Mouse (Mus musculus) intestine, embryonic 14.5 days (tissue): ENCODE measurements at regions not wholly inside any gene's neighbourhood (a gene's known extent, or its start where the extent isn't known, plus 50 kb on each side); places are given as distances from the start of the nearest gene placed in this dataset.

ENCODE experiments used
- ATAC-seq: fragments of 200-750 bp; cut with Nextera tagmentation; replicated peaks from 2 replicates; pipeline ENCODE4 v1.8.0; 2017; ENCODE audit warnings: low read depth, moderate number of reproducible peaks, moderate TSS enrichment, moderate library complexity; ENCODE audit not compliant: low FRiP score, low TSS enrichment
- DNase-seq: peaks from one replicate; pipeline ENCODE4 v3.0.0-alpha.2; 2018; ENCODE audit warnings: low spot score
- H3K27ac ChIP-seq: fragments of 300-500 bp; sonication (generic); 2 replicates; pipeline ENCODE4 v1.5.1; 2014; ENCODE audit warnings: low read depth, mild to moderate bottlenecking, control low read depth
- H3K27me3 ChIP-seq: fragments of 300-500 bp; sonication (generic); replicated peaks from 2 replicates; pipeline ENCODE4 v1.6.1; 2014; ENCODE audit warnings: low read length, control low read depth; ENCODE audit not compliant: control insufficient read depth, insufficient read depth
- H3K36me3 ChIP-seq: fragments of 300-500 bp; sonication (generic); 2 replicates; pipeline ENCODE4 v1.6.1; 2014; ENCODE audit warnings: low read length, control low read depth; ENCODE audit not compliant: control insufficient read depth, insufficient read depth
- H3K4me1 ChIP-seq: fragments of 300-500 bp; sonication (generic); replicated peaks from 2 replicates; pipeline ENCODE4 v1.6.1; 2014; ENCODE audit warnings: low read length, control low read depth, mixed read lengths; ENCODE audit not compliant: control insufficient read depth, insufficient read depth
- H3K4me2 ChIP-seq: fragments of 300-500 bp; sonication (generic); 2 replicates; pipeline ENCODE4 v1.6.1; 2014; ENCODE audit warnings: low read length
- H3K4me3 ChIP-seq: fragments of 300-500 bp; sonication (generic); 2 replicates; pipeline ENCODE4 v1.5.1; 2014; ENCODE audit warnings: low read depth, low read length, control low read depth, mixed read lengths
- H3K9ac ChIP-seq: fragments of 300-500 bp; sonication (generic); 2 replicates; pipeline ENCODE4 v1.6.1; 2014; ENCODE audit warnings: mild to moderate bottlenecking, low read length
- H3K9me3 ChIP-seq: fragments of 300-500 bp; sonication (generic); 2 replicates; pipeline ENCODE4 v1.6.1; 2016; ENCODE audit warnings: low read length, control low read depth; ENCODE audit not compliant: control insufficient read depth
- WGBS: fragments of 180-500 bp; shearing (Covaris S2); extraction: QIAGEN DNeasy Blood & Tissue Kit; methylation state at CpG from one replicate; pipeline ENCODE4 v1.1.7; 2014; 5-methylcytosine and 5-hydroxymethylcytosine counted together

DNA sequence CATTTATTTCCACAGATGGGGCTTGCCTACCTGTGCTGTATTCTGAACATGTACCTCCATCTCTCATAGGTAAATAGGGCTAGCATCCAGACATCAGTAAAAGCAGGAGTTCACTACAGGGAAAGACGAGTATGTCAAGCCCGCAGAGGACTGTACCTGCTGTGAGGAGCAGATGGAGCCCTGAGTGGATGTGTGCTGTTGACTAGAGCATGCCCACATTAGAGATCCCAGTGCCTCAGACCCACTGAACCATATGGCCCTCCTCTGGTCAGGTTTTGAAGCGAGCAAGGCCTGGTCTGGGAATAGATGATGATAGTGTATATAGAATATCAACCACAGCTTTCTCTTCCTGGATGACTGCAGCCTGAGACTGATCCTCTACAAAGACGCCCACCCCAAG is 394.7 kb upstream of the Hs6st1 start:
- Histone ChIP-seq H3K27me3 (no peaks in the 10 kb centered on the region), H3K36me3 (no peaks in the 10 kb centered on the region), H3K9ac (no peak overlapping the region), H3K4me1 (no peaks in the 10 kb centered on the region), H3K4me3 (no peak overlapping the region), H3K9me3 (no peaks in the 10 kb centered on the region), H3K27ac (no peak overlapping the region), H3K4me2 (no peak overlapping the region)
- no peak for ATAC-seq
- no peak for DNase-seq
- WGBS: 91% methylated on average over 4 of the region's 4 CpGs

DNA sequence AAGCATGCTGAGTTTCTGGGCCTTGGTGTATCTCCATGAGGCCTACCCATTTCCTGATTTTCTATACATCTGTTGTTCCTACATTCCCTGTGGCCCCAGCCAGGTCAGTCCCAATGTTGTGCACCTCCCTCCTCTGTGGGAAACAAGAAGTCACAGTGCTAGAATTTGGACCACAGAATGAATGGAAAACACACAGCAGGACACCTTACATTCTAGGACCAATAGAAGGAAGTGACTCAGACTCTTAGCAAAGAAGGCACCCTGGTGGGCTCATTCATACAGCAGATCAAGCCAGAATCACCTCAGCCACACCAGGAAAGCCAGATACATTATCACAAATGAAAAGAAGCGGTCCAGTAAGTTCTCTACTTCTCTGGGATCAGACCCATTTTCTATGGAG is 394.2 kb upstream of the Hs6st1 start:
- no peak for DNase-seq
- no peaks in the 10 kb centered on the region for H3K4me1 ChIP-seq
- no peak for ATAC-seq
- 100% methylated on average over 1 of the region's 1 CpGs for WGBS
- no peak overlapping the region for H3K9ac ChIP-seq
- H3K4me2 ChIP-seq: no peak overlapping the region
- H3K9me3 ChIP-seq: no peaks in the 10 kb centered on the region
- no peak overlapping the region for H3K27ac ChIP-seq
- H3K36me3 ChIP-seq: no peaks in the 10 kb centered on the region
- no peaks in the 10 kb centered on the region for H3K27me3 ChIP-seq
- H3K4me3 ChIP-seq: no peak overlapping the region

- Histone ChIP-seq H3K4me2 (no peak overlapping the region), H3K27me3 (no peaks in the 10 kb centered on the region), H3K27ac (no peak overlapping the region), H3K9me3 (no peaks in the 10 kb centered on the region), H3K36me3 (no peaks in the 10 kb centered on the region), H3K4me3 (no peak overlapping the region), H3K4me1 (no peaks in the 10 kb centered on the region), H3K9ac (no peak overlapping the region)
- WGBS: 81% methylated on average over 8 of the region's 8 CpGs
- no peak for DNase-seq
- no peak for ATAC-seq
These were observed 385.7 kb upstream of the Hs6st1 start for GRCm38 (mm10) chr1:35682511-35682949.

DNA sequence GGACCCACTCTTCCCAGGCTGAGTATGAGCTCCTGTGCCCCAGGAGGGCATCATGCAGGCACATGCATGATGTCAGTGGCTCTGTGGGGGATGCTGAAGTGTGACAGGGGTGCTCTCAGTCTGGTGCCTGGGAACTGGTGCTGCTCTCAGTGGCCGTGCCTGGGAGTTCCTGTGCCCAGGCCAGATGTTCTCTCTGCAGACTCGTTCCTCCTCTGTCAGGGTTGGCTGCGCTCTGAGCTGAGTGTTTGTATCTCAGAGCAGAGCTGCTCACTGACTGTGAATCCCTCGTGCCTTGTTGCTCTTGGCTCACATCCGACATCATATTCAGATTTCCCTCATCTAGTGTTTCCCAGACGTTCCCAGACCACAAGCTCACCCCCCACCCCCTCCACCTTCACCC is 382.5 kb upstream of the Hs6st1 start:
- H3K9ac ChIP-seq: no peak overlapping the region
- WGBS: 34% methylated on average over 6 of the region's 6 CpGs
- H3K4me1 ChIP-seq: no peaks in the 10 kb centered on the region
- no peak overlapping the region for H3K27ac ChIP-seq
- H3K4me3 ChIP-seq: no peak overlapping the region
- no peak overlapping the region for H3K4me2 ChIP-seq
- no peaks in the 10 kb centered on the region for H3K27me3 ChIP-seq
- no peak for ATAC-seq
- no peaks in the 10 kb centered on the region for H3K9me3 ChIP-seq
- no peaks in the 10 kb centered on the region for H3K36me3 ChIP-seq
- no peak for DNase-seq

DNA sequence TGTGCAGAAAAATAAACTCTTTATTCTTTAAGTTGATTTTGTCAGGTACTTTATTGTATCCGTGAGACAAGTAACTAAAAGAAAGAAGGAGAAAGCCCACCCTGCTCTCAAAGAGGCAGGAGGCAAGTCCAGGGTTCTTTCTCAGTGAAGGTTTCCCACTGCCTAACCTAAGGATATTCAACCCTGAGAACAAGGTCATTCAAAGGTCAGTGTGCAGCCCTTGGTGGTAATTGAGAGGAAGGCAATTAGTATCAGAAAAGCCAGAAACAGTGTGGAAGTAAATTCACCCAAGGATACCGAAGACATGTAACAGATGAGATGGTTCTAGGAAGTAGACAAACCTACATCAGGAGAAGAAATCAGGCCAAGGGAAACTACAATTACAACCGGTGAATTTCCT is 373.9 kb upstream of the Hs6st1 start:
- ATAC-seq: no peak
- 57% methylated on average over 3 of the region's 3 CpGs for WGBS
- DNase-seq: no peak

GRCm38 (mm10) chr1:35694775-35695591 is 373.2 kb upstream of the Hs6st1 start:
- H3K27ac ChIP-seq: no peak overlapping the region
- H3K4me2 ChIP-seq: no peak overlapping the region
- no peaks in the 10 kb centered on the region for H3K27me3 ChIP-seq
- DNase-seq: no peak
- no peak overlapping the region for H3K9ac ChIP-seq
- H3K36me3 ChIP-seq: no peaks in the 10 kb centered on the region
- ATAC-seq: no peak
- 69% methylated on average over 15 of the region's 15 CpGs for WGBS
- no peak overlapping the region for H3K4me3 ChIP-seq
- no peaks in the 10 kb centered on the region for H3K9me3 ChIP-seq
- no peaks in the 10 kb centered on the region for H3K4me1 ChIP-seq

More for the DNA sequence above, 373.9 kb upstream of the Hs6st1 start:
- Histone ChIP-seq H3K27ac (no peak overlapping the region), H3K27me3 (no peaks in the 10 kb centered on the region), H3K4me2 (no peak overlapping the region), H3K4me1 (no peaks in the 10 kb centered on the region), H3K9me3 (no peaks in the 10 kb centered on the region), H3K4me3 (no peak overlapping the region), H3K36me3 (no peaks in the 10 kb centered on the region), H3K9ac (no peak overlapping the region)

DNA sequence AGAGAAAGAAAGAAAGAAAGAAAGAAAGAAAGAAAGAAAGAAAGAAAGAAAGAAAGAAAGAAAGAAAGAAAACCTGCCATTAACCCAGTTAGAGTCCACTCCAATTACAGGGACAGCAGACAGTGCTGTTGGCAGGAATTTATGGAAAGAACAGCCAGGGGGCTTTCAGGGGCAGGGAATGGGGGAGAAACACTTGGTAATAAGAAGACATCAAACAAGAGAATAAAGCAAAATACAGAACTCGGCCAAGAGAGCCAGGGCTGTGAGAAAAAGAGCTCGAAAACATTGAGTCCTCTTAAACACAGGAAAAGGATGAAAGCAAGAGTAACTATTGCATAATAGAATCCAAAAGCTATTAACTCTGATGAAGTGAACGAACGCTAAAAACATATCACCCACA is 371.0 kb upstream of the Hs6st1 start:
- H3K9ac ChIP-seq: no peak overlapping the region
- no peaks in the 10 kb centered on the region for H3K27me3 ChIP-seq
- H3K9me3 ChIP-seq: no peaks in the 10 kb centered on the region
- H3K4me1 ChIP-seq: no peaks in the 10 kb centered on the region
- H3K4me3 ChIP-seq: no peak overlapping the region
- no peaks in the 10 kb centered on the region for H3K36me3 ChIP-seq
- no peak overlapping the region for H3K27ac ChIP-seq
- no peak overlapping the region for H3K4me2 ChIP-seq
- DNase-seq (no peak), ATAC-seq (no peak)
- 43% methylated on average over 4 of the region's 4 CpGs for WGBS

DNA sequence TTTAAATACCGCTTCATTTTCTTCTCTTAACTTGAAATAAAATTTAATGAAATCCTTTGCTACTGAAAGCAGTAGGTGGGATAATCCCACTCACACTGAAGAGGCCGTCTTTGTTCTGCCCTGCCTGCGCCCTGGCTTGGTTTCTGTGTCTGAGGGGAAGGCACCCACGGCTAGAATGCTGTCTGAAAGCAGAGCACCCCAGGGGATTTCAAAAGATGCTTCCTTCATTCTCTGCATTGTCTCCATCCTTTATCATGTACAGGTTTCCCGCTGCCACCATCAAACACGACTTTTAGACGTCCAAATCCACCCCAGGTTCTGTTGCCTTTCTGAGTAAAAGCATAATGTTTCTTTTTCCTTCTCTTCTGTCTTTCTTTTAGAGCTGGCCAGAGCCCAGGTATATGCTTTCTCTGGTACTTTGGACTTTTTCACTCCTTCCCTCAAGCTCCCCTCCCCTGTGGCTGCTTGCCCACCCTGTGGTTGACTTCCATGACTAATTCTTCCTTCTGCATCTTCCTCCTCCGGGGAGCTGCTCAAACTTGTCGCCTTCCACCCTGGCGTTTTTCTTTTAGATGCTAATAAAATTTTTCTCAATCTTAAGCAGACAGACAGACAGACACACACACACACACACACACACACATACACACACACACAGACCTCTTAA is 370.2 kb upstream of the Hs6st1 start:
- no peak for DNase-seq

GRCm38 (mm10) chr1:35702585-35702984 is 365.6 kb upstream of the Hs6st1 start:
- Histone ChIP-seq H3K4me1 (no peaks in the 10 kb centered on the region), H3K27me3 (no peaks in the 10 kb centered on the region), H3K9ac (no peak overlapping the region), H3K4me3 (no peak overlapping the region), H3K9me3 (no peaks in the 10 kb centered on the region), H3K36me3 (no peaks in the 10 kb centered on the region), H3K27ac (no peak overlapping the region), H3K4me2 (no peak overlapping the region)
- no peak for ATAC-seq
- DNase-seq: no peak
- WGBS: 31% methylated on average over 1 of the region's 1 CpGs

More for the DNA sequence above, 370.2 kb upstream of the Hs6st1 start:
- H3K27ac ChIP-seq: no peak overlapping the region
- 39% methylated on average over 10 of the region's 10 CpGs for WGBS
- no peak overlapping the region for H3K4me2 ChIP-seq
- no peaks in the 10 kb centered on the region for H3K9me3 ChIP-seq
- ATAC-seq: no peak
- H3K9ac ChIP-seq: no peak overlapping the region
- H3K36me3 ChIP-seq: no peaks in the 10 kb centered on the region
- H3K27me3 ChIP-seq: no peaks in the 10 kb centered on the region
- H3K4me1 ChIP-seq: no peaks in the 10 kb centered on the region
- no peak overlapping the region for H3K4me3 ChIP-seq
